In genomic region chrX:57431610-57432009, GRCm38 (mm10) we compare ENCODE assay signal across 11 mouse cellular contexts. TPM values are rescaled to one million over a fixed set of nuclear protein-coding genes. Genes with fewer than 3 reads are reported as not detected.
A peak's percentile ranks its signal among the peaks of the same experiment; 100 is the strongest.
DNase-seq lines count a peak whose midpoint lies in the region; ATAC-seq and TF ChIP-seq lines count a peak whose summit lies in the region.
"Had no signal": no experiment of that assay in that cellular context is flagged by ENCODE, and none has a peak within 500 bp of the region (broad histone marks: within the 10 kb centered on the region; RNA-seq: fewer than 3 reads in every experiment).

No protein-coding gene starts in this region.

- peak; percentile 25 for DNase-seq in embryo, embryonic 10 days (ENCODE audit: low spot score)
- DNase-seq in embryo, embryonic 9.5 days (ENCODE audit: extremely low spot score): no peak
- no peak for DNase-seq in left cerebral cortex, adult 2 months (ENCODE audit: extremely low spot score in 1 of 2, low spot score in 2 of 2)
- no peak for DNase-seq in left cerebral cortex, adult 11 months (ENCODE audit: low spot score)
- DNase-seq in ES-CJ7 (ENCODE audit: low read depth, low spot score): peak; percentile 2
- peak; percentile 3 for DNase-seq in hindlimb bud, embryonic 11.5 days (ENCODE audit: extremely low spot score, low read depth, low spot score)
- DNase-seq in urinary bladder, postnatal 4 days (ENCODE audit: low spot score in 2 of 2): no peak
- DNase-seq: gastrocnemius, postnatal 14 days; kidney, postnatal 4 days; thymus, postnatal 14 days had no signal

- no peak for ATAC-seq in activated CD4-positive, CD25-positive, alpha-beta regulatory T cell, adult 4 months

- intact Hi-C loops in left cerebral cortex, adult 2 months (cut with DNase I): loop anchor here (2.0 to 10.0 kb wide), 4 partner anchors 243 to 1063 kb away; no protein-coding TSS in a partner anchor

- H3K27ac ChIP-seq in left cerebral cortex, adult 2 months: no peak overlapping the region

- no peak overlapping the region for H3K4me3 ChIP-seq in left cerebral cortex, adult 2 months

- peak; percentile 67 for TF ChIP-seq CTCF in left cerebral cortex, adult 2 months (IDR thresholded peaks at IDR 0.05)

RNA-seq across cellular contexts. Expression of gene Gm364, which starts 22.7 kb away (rescaled TPM):
- total RNA-seq in left cerebral cortex, adult 2 months (2021): not detected
- not detected for polyA plus RNA-seq in activated CD4-positive, CD25-positive, alpha-beta regulatory T cell, adult 4 months (2017; shearing (Covaris generic))
- total RNA-seq: gastrocnemius, postnatal 14 days had no signal

RNA-seq across cellular contexts. Expression of gene Rbmx, which starts 38.8 kb away (rescaled TPM):
- 10 to 100 TPM; 51.2 to 52.4 TPM for total RNA-seq in left cerebral cortex, adult 2 months (2021)
- polyA plus RNA-seq in activated CD4-positive, CD25-positive, alpha-beta regulatory T cell, adult 4 months (2017; shearing (Covaris generic)): 10 to 100 TPM; 71.9 to 72.2 TPM

Comparison
In these comparisons a context has a peak if more than half of its experiments do, and no peak if none do; other contexts are left out.
1. DNase-seq: peak in embryo, embryonic 10 days (single experiment), ES-CJ7 (single experiment) and hindlimb bud, embryonic 11.5 days (single experiment); none in embryo, embryonic 9.5 days (single experiment), left cerebral cortex, adult 2 months (0 of 2), left cerebral cortex, adult 11 months (single experiment) and urinary bladder, postnatal 4 days (0 of 2).